Mouse (Mus musculus) frontal cortex, postnatal 36 days (tissue): ENCODE data around the gene Tnip1.
"Not testable (repeated sequence)": the region's sequence is repeated elsewhere in the genome, so short reads cannot be mapped to it uniquely, and the experiment has no call there.

Source experiments
- DNase-seq, 2 experiments: peaks; one replicate each; pipeline ENCODE4 v3.0.0; 2022; ENCODE audit warnings: low spot score in 2 of 2

Gene Tnip1

GRCm38 (mm10) chr11:54911201-54911600 lies 51.5 kb downstream of the Tnip1 start:
- DNase-seq = no peak

GRCm38 (mm10) chr11:54910081-54910665 lies 52.5 kb downstream of the Tnip1 start:
- no peak for DNase-seq

GRCm38 (mm10) chr11:54909273-54909672 lies 53.4 kb downstream of the Tnip1 start:
- no peak for DNase-seq

GRCm38 (mm10) chr11:54907259-54907658 lies 55.5 kb downstream of the Tnip1 start:
- no peak for DNase-seq

GRCm38 (mm10) chr11:54906466-54906865 lies 56.3 kb downstream of the Tnip1 start:
- DNase-seq = no peak

- no peak for DNase-seq
Observed at GRCm38 (mm10) chr11:54905931-54906330, 56.8 kb downstream of the Tnip1 start.

- DNase-seq = no peak
Observed at GRCm38 (mm10) chr11:54905086-54905485, 57.6 kb downstream of the Tnip1 start.

GRCm38 (mm10) chr11:54903940-54904706 lies 58.6 kb downstream of the Tnip1 start:
- no peak for DNase-seq

- no peak for DNase-seq
Observed at GRCm38 (mm10) chr11:54903339-54903738, 59.4 kb downstream of the Tnip1 start.

GRCm38 (mm10) chr11:54902333-54903323 lies 60.1 kb downstream of the Tnip1 start, which contains the start of gene Gpx3:
Gene Gpx3, plus strand, starts transcription at chr11:54902453.
- DNase-seq = peak; percentile 47 to 57

- no peak for DNase-seq
Observed at GRCm38 (mm10) chr11:54899657-54900056, 63.1 kb downstream of the Tnip1 start.

GRCm38 (mm10) chr11:54897470-54897869 lies 65.2 kb downstream of the Tnip1 start:
- DNase-seq = no peak

- DNase-seq = not testable (repeated sequence)
Observed at GRCm38 (mm10) chr11:54896646-54897045, 66.1 kb downstream of the Tnip1 start.

GRCm38 (mm10) chr11:54894589-54894988 lies 68.1 kb downstream of the Tnip1 start:
- no peak for DNase-seq

- DNase-seq = no peak
Observed at GRCm38 (mm10) chr11:54892091-54892490, 70.6 kb downstream of the Tnip1 start.

GRCm38 (mm10) chr11:54891341-54891740 lies 71.4 kb downstream of the Tnip1 start:
- DNase-seq = no peak

- DNase-seq = no peak
Observed at GRCm38 (mm10) chr11:54887927-54888326, 74.8 kb downstream of the Tnip1 start.

GRCm38 (mm10) chr11:54885406-54885805 lies 77.3 kb downstream of the Tnip1 start:
- DNase-seq = no peak

- no peak for DNase-seq
Observed at GRCm38 (mm10) chr11:54884937-54885336, 77.8 kb downstream of the Tnip1 start.

GRCm38 (mm10) chr11:54884197-54884828 lies 78.4 kb downstream of the Tnip1 start:
- no peak for DNase-seq

GRCm38 (mm10) chr11:54882671-54883070 lies 80.0 kb downstream of the Tnip1 start:
- no peak for DNase-seq

GRCm38 (mm10) chr11:54881051-54881474 lies 81.7 kb downstream of the Tnip1 start:
- DNase-seq = no peak
